15 mouse cellular contexts compared by ENCODE assay signal in the genomic region with DNA sequence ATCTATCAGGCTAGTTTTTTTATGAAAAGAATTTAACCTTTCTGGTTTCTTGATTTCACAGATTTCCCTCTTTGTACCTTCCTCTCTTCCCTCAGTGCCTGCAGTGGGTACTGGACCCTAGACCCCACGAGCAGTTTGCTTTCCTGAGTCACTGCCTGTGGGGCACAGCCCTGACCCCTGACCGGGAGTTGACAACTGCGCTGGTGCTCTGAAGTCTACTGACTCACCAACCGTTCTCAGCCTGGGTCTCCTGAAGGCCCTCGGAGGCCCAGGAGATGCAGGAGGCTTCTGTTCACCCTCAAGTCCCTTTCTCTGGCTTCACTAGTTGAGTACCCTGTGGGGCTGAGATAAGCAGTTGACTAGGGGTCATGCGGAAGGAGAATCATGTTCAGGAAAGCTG. TPM values are rescaled to one million over a fixed set of nuclear protein-coding genes. Genes with fewer than 3 reads are reported as not detected.
"Had no signal": no experiment of that assay in that cellular context is flagged by ENCODE, and none has a peak within 500 bp of the region (broad histone marks: within the 10 kb centered on the region; RNA-seq: fewer than 3 reads in every experiment).

No protein-coding gene starts in this region.

- H3K27ac ChIP-seq: limb, embryonic 12.5 days; lung, embryonic 15.5 days; midbrain, embryonic 12.5 days; neural tube, embryonic 13.5 days; stomach, embryonic 15.5 days had no signal

- H3K27me3 ChIP-seq: limb, embryonic 12.5 days; lung, embryonic 15.5 days; midbrain, embryonic 12.5 days; neural tube, embryonic 13.5 days; stomach, embryonic 15.5 days had no signal

- H3K4me3 ChIP-seq: limb, embryonic 12.5 days; lung, embryonic 15.5 days; midbrain, embryonic 12.5 days; neural tube, embryonic 13.5 days; stomach, embryonic 15.5 days had no signal

- DNase-seq: kidney, adult 8-10 months; kidney, postnatal 25 days; layer of hippocampus, adult 9-11 months; retina, postnatal 1 day; right cerebral cortex, postnatal 4 days; thymus, adult 2 months; thymus, postnatal 25 days had no signal

- H3K9ac ChIP-seq: limb, embryonic 12.5 days; lung, embryonic 15.5 days; midbrain, embryonic 12.5 days; neural tube, embryonic 13.5 days; stomach, embryonic 15.5 days had no signal

- H3K4me1 ChIP-seq: limb, embryonic 12.5 days; lung, embryonic 15.5 days; midbrain, embryonic 12.5 days; neural tube, embryonic 13.5 days; stomach, embryonic 15.5 days had no signal

- H3K9me3 ChIP-seq: limb, embryonic 12.5 days; lung, embryonic 15.5 days; midbrain, embryonic 12.5 days; neural tube, embryonic 13.5 days; stomach, embryonic 15.5 days had no signal

- ATAC-seq: midbrain, embryonic 16.5 days had no signal

- H3K4me2 ChIP-seq: limb, embryonic 12.5 days; lung, embryonic 15.5 days; midbrain, embryonic 12.5 days; neural tube, embryonic 13.5 days; stomach, embryonic 15.5 days had no signal

RNA-seq across cellular contexts. Expression of a gene that starts 47.4 kb away (rescaled TPM):
- total RNA-seq: liver, adult 2 months; megakaryocyte-erythroid progenitor cell, adult 5-6 weeks had no signal
- polyA plus RNA-seq: liver, adult 2 months had no signal
